Mouse (Mus musculus): ENCODE data around the gene Fbxl17. TPM values are rescaled to one million over a fixed set of nuclear protein-coding genes. Genes with fewer than 3 reads are reported as not detected.

The Fbxl17 gene
- polyA plus RNA-seq, 1 experiment from 2014 or later = 4.4 TPM

- H3K9me3 ChIP-seq (replicated peaks) = no peaks in the 10 kb centered on the region
- no peaks in the 10 kb centered on the region for H3K4me1 ChIP-seq
- H3K4me3 ChIP-seq = no peak overlapping the region
- no peaks in the 10 kb centered on the region for H3K27me3 ChIP-seq (ENCODE audit: low read depth, poor library complexity, severe bottlenecking)
- H3K27ac ChIP-seq = no peak overlapping the region
- WGBS = 83% methylated on average over 10 of the region's 10 CpGs
- H3K36me3 ChIP-seq = no peaks in the 10 kb centered on the region
- no peak for DNase-seq (ENCODE audit: low spot score)
Observed at GRCm38 (mm10) chr17:63447691-63448090, 52.1 kb downstream of the Fbxl17 start.

GRCm38 (mm10) chr17:63446971-63447679 is 52.7 kb downstream of the Fbxl17 start:
- Histone ChIP-seq H3K27me3 (ENCODE audit: low read depth, poor library complexity, severe bottlenecking) (no peaks in the 10 kb centered on the region), H3K4me3 (no peak overlapping the region), H3K9me3 (replicated peaks) (no peaks in the 10 kb centered on the region), H3K4me1 (no peaks in the 10 kb centered on the region), H3K27ac (no peak overlapping the region), H3K36me3 (no peaks in the 10 kb centered on the region)
- DNase-seq (ENCODE audit: low spot score) = no peak
- whole genome bisulfite sequencing = 87% methylated on average over 10 of the region's 10 CpGs

DNA sequence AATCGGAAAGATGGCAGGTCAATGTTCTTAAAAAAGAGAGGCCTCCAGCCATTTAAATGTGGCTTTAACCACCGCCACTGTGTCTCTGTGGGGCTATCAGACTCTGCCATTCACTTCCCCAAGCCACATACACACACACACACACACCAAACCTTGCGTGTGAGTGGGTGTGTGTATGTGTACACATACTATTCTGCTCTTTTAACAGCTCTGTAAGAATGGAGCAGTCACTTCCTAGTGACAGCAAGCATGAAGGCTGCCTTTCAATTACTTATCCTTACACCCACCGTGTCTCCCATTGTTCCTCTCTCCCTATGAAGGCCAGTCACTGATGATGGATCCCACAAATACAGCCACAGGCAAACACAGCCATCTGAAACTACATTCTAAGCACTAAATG is 54.6 kb downstream of the Fbxl17 start:
- H3K4me1 ChIP-seq = no peaks in the 10 kb centered on the region
- DNase-seq (ENCODE audit: low spot score) = no peak
- H3K27me3 ChIP-seq (ENCODE audit: low read depth, poor library complexity, severe bottlenecking) = no peaks in the 10 kb centered on the region
- H3K27ac ChIP-seq = no peak overlapping the region
- H3K4me3 ChIP-seq = no peak overlapping the region
- 95% methylated on average over 4 of the region's 4 CpGs for WGBS
- H3K36me3 ChIP-seq = no peaks in the 10 kb centered on the region
- H3K9me3 ChIP-seq (replicated peaks) = no peaks in the 10 kb centered on the region

- Histone ChIP-seq H3K36me3 (no peaks in the 10 kb centered on the region), H3K4me3 (no peak overlapping the region), H3K27me3 (ENCODE audit: low read depth, poor library complexity, severe bottlenecking) (no peaks in the 10 kb centered on the region), H3K27ac (no peak overlapping the region), H3K9me3 (replicated peaks) (no peaks in the 10 kb centered on the region), H3K4me1 (no peaks in the 10 kb centered on the region)
- 94% methylated on average over 6 of the region's 6 CpGs for WGBS
- no peak for DNase-seq (ENCODE audit: low spot score)
Observed at GRCm38 (mm10) chr17:63437424-63437823, 62.4 kb downstream of the Fbxl17 start.

GRCm38 (mm10) chr17:63434081-63434480 is 65.7 kb downstream of the Fbxl17 start:
- H3K4me1 ChIP-seq = peaks cover 7% of the 10 kb centered on the region
- H3K9me3 ChIP-seq (replicated peaks) = no peaks in the 10 kb centered on the region
- 59% methylated on average over 6 of the region's 6 CpGs for WGBS
- no peak for DNase-seq (ENCODE audit: low spot score)
- H3K27ac ChIP-seq = no peak overlapping the region
- H3K27me3 ChIP-seq (ENCODE audit: low read depth, poor library complexity, severe bottlenecking) = no peaks in the 10 kb centered on the region
- no peak overlapping the region for H3K4me3 ChIP-seq
- H3K36me3 ChIP-seq = no peaks in the 10 kb centered on the region

- no peaks in the 10 kb centered on the region for H3K36me3 ChIP-seq
- H3K4me1 ChIP-seq = peaks cover 7% of the 10 kb centered on the region
- DNase-seq (ENCODE audit: low spot score) = no peak
- no peak overlapping the region for H3K27ac ChIP-seq
- H3K4me3 ChIP-seq = no peak overlapping the region
- no peaks in the 10 kb centered on the region for H3K9me3 ChIP-seq (replicated peaks)
- 79% methylated on average over 7 of the region's 7 CpGs for WGBS
- H3K27me3 ChIP-seq (ENCODE audit: low read depth, poor library complexity, severe bottlenecking) = no peaks in the 10 kb centered on the region
Observed at GRCm38 (mm10) chr17:63431650-63432049, 68.2 kb downstream of the Fbxl17 start.

DNA sequence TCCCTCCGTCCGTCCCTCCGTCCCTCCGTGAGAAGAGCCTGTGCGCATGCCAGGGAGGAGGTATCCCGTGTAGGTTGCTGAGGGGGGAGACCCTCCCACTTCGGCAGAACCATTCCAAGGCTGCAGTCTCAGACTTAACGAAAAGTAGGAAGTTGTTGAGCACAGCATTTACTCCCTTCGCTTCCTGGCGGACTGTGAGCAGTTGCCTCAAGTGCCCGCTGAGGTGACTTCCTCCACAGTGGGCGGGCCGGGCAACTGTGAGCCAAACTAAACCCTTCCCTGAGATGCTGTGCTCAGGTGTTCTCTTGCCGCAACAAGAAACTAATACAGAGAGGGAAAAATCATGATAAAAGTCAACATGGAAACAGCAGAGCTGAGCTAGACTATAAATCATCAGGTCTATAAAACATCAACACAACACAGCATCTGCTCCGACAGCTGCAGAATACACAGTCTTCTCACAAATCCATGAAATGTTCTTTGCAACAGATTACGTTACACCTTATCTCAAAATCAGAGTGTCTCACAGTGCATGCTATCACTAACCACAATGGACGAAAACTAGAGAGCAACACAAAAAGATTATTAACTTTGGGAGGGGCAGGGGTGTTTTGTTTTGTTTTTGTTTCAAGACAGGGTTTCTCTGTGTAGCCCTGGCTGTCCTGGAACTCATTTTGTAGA is 69.3 kb downstream of the Fbxl17 start:
- Histone ChIP-seq H3K27me3 (ENCODE audit: low read depth, poor library complexity, severe bottlenecking) (no peaks in the 10 kb centered on the region), H3K27ac (no peak overlapping the region), H3K4me1 (peaks cover 7% of the 10 kb centered on the region), H3K4me3 (peak overlapping the region; percentile 28), H3K9me3 (replicated peaks) (no peaks in the 10 kb centered on the region), H3K36me3 (no peaks in the 10 kb centered on the region)
- 66% methylated on average over 17 of the region's 17 CpGs for WGBS
- DNase-seq (ENCODE audit: low spot score) = no peak

GRCm38 (mm10) chr17:63423851-63424250 is 76.0 kb downstream of the Fbxl17 start:
- Histone ChIP-seq H3K4me3 (no peak overlapping the region), H3K9me3 (replicated peaks) (no peaks in the 10 kb centered on the region), H3K27ac (no peak overlapping the region), H3K4me1 (no peaks in the 10 kb centered on the region), H3K27me3 (ENCODE audit: low read depth, poor library complexity, severe bottlenecking) (no peaks in the 10 kb centered on the region), H3K36me3 (peaks cover 5% of the 10 kb centered on the region; the same call in 1 of the 2 replicates)
- no peak for DNase-seq (ENCODE audit: low spot score)
- 85% methylated on average over 4 of the region's 4 CpGs for WGBS

GRCm38 (mm10) chr17:63422685-63423084 is 77.1 kb downstream of the Fbxl17 start:
- H3K4me3 ChIP-seq = no peak overlapping the region
- H3K27ac ChIP-seq = no peak overlapping the region
- DNase-seq (ENCODE audit: low spot score) = no peak
- no peaks in the 10 kb centered on the region for H3K27me3 ChIP-seq (ENCODE audit: low read depth, poor library complexity, severe bottlenecking)
- H3K4me1 ChIP-seq = no peaks in the 10 kb centered on the region
- H3K9me3 ChIP-seq (replicated peaks) = no peaks in the 10 kb centered on the region
- H3K36me3 ChIP-seq = peaks cover 5% of the 10 kb centered on the region; the same call in 1 of the 2 replicates
- 93% methylated on average over 5 of the region's 5 CpGs for WGBS

GRCm38 (mm10) chr17:63421864-63422263 is 78.0 kb downstream of the Fbxl17 start:
- Histone ChIP-seq H3K27ac (no peak overlapping the region), H3K4me3 (no peak overlapping the region), H3K4me1 (no peaks in the 10 kb centered on the region), H3K27me3 (ENCODE audit: low read depth, poor library complexity, severe bottlenecking) (no peaks in the 10 kb centered on the region), H3K36me3 (peaks cover 5% of the 10 kb centered on the region; the same call in 1 of the 2 replicates), H3K9me3 (replicated peaks) (no peaks in the 10 kb centered on the region)
- 85% methylated on average over 2 of the region's 2 CpGs for WGBS
- no peak for DNase-seq (ENCODE audit: low spot score)

DNA sequence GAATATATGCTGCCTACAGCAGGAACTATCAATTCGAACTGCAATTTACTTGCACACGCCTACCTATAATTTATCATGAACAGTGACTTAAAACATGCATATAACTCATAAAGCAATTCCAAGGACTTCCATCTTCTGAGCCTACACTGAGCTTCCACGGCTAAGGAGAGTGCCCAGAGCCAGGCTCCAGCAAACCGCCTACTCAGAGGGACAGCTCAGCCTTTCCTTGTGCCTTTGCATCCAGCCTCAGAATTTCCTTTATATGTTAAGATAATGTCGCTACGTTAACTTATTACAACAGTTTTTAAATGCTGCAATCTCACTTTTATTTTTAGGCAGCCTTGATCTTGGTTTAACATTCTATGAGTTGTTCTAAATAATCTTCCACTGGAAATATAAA is 80.3 kb downstream of the Fbxl17 start:
- H3K27ac ChIP-seq = no peak overlapping the region
- no peaks in the 10 kb centered on the region for H3K9me3 ChIP-seq (replicated peaks)
- 95% methylated on average over 6 of the region's 6 CpGs for WGBS
- no peak for DNase-seq (ENCODE audit: low spot score)
- peaks cover 5% of the 10 kb centered on the region; the same call in 1 of the 2 replicates for H3K36me3 ChIP-seq
- H3K27me3 ChIP-seq (ENCODE audit: low read depth, poor library complexity, severe bottlenecking) = no peaks in the 10 kb centered on the region
- no peaks in the 10 kb centered on the region for H3K4me1 ChIP-seq
- no peak overlapping the region for H3K4me3 ChIP-seq

DNA sequence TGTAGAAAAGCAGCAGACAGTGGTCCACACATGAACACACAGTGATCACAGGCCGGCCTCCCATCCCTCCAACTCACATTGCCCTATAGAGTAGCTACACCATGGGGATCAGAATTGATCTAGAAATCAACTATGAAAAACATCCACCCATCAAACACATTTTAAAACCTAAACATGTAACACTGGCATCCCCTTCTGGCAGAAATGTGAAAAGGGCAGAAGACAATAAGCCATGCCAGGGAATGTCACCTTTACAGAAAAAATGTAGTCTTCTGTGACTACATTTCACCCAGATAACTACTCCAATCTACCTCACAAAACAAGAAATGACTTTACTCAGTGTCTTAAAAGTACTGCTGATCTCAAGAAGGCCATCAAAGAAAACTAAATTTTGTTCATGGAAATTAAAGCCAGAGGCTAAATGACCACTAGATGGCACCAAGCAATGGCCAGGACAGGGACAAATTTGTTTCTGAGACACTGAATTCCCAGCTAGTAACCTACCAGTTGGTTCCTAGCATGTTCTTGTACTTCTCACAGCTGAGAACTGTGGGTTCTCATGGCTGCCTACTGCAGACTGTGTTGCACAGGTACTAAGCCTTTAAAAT is 85.7 kb downstream of the Fbxl17 start:
- DNase-seq (ENCODE audit: low spot score) = no peak
- Histone ChIP-seq H3K4me1 (no peaks in the 10 kb centered on the region), H3K27ac (no peak overlapping the region), H3K27me3 (ENCODE audit: low read depth, poor library complexity, severe bottlenecking) (no peaks in the 10 kb centered on the region), H3K9me3 (replicated peaks) (no peaks in the 10 kb centered on the region), H3K36me3 (peaks cover 12% of the 10 kb centered on the region; the same call in 1 of the 2 replicates), H3K4me3 (no peak overlapping the region)
- WGBS = 89% methylated on average over 1 of the region's 1 CpGs

- H3K27ac ChIP-seq = no peak overlapping the region
- H3K4me3 ChIP-seq = no peak overlapping the region
- DNase-seq (ENCODE audit: low spot score) = no peak
- H3K9me3 ChIP-seq (replicated peaks) = no peaks in the 10 kb centered on the region
- no peaks in the 10 kb centered on the region for H3K27me3 ChIP-seq (ENCODE audit: low read depth, poor library complexity, severe bottlenecking)
- H3K4me1 ChIP-seq = peaks cover 3% of the 10 kb centered on the region
- WGBS = 66% methylated on average over 3 of the region's 3 CpGs
- peaks cover 12% of the 10 kb centered on the region; the same call in 1 of the 2 replicates for H3K36me3 ChIP-seq
Observed at GRCm38 (mm10) chr17:63411564-63411963, 88.3 kb downstream of the Fbxl17 start.
